Mouse (Mus musculus) brain, adult 10 weeks (tissue): Measurements from ENCODE around the gene Gm16506. TPM values are rescaled to one million over a fixed set of nuclear protein-coding genes. Genes with fewer than 3 reads are reported as not detected.

ENCODE experiments used
- polyA plus RNA-seq: library from polyadenylated mRNA; stranded (reverse); fragments of 350-450 nt; fragmentation: Illumina TruSeq; extraction: RNeasy Lipid Tissue Mini Kit (QIAGEN cat#74804); gene quantifications from one replicate; pipeline ENCODE4 v1.2.3, GENCODE M21; 2015; ENCODE audit warnings: low read depth, low replicate concordance

The Gm16506 gene
- not detected for polyA plus RNA-seq

GRCm38 (mm10) chr14:43727385-43727784 lies at the start of gene Gm16506:
TSS of gene Gm16506 (minus strand) at chr14:43727485.

DNA sequence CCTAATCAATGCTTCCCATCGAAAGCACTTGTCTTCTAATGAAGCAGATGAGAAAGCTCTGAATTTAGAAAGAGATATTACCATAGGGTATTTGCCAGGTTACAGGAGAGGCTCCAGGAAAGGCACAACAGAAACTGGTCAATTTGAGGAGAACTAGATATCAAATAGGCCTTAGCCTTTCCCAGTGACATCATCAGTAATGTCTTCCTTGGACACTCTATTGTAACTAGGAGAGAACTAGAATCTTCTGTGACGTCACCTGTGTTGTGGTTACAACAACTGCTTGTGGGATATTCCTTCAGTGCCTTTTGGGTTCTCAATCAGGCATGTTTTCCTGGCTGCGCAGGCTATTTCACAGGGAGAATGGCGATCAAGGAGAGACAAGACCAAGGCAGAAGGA lies 20.3 kb upstream of the Gm16506 start, which contains the start of gene Gm6526:
Gm6526 (plus strand) TSS at position 301 of the 400 bp plus-strand sequence.

GRCm38 (mm10) chr14:43697621-43698020 lies 29.7 kb downstream of the Gm16506 start, which contains the start of gene Gm7324:
TSS of gene Gm7324 (plus strand) at chr14:43697828.

GRCm38 (mm10) chr14:43677099-43677498 lies 50.2 kb downstream of the Gm16506 start, which contains the start of gene Gm8165:
TSS of gene Gm8165 (minus strand) at chr14:43677199.

Other genes with a start within 250 kb of the Gm16506 start
- gene Gm5799, start 183.9 kb downstream of the Gm16506 start, polyA plus RNA-seq: not detected
- not detected for gene Gm17654, start 148.3 kb downstream of the Gm16506 start, polyA plus RNA-seq
- gene Gm10375, start 119.5 kb downstream of the Gm16506 start, polyA plus RNA-seq: not detected
- not detected for gene Gm8165, start 50.3 kb downstream of the Gm16506 start, polyA plus RNA-seq
- 0.55 TPM for gene Gm7324, start 29.7 kb downstream of the Gm16506 start, polyA plus RNA-seq
- gene Gm6526, start 20.4 kb upstream of the Gm16506 start, polyA plus RNA-seq: not detected
- gene Gm8180, start 57.3 kb upstream of the Gm16506 start, polyA plus RNA-seq: not detected
- not detected for gene Ear1, start 148.0 kb upstream of the Gm16506 start, polyA plus RNA-seq
- gene Ear10, start 196.1 kb upstream of the Gm16506 start, polyA plus RNA-seq: not detected
- gene Gm8113, start 197.9 kb upstream of the Gm16506 start, polyA plus RNA-seq: 0.16 TPM
- gene Ang5, start 229.6 kb upstream of the Gm16506 start, polyA plus RNA-seq: not detected